ENCODE assay signal across 11 mouse cellular contexts in the genomic region with DNA sequence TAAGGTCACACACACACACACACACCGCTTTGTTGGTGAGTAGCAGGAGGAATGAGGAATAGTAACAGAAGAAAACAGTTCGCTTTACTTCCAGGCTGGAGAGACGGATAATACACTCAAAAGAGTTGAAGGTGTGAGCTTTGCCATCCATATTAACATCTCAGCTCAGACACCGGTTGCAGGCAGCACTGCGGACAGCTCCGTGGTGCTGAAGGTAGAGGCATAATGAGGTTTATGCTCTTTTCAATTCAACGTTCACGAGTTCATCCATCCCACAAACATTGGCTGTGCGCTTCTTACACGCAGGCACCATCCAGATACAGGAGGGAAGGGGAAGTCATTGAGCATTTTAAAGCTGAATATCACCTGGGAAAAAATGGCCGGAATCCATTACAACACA. TPM values are rescaled to one million over a fixed set of nuclear protein-coding genes. Genes with fewer than 3 reads are reported as not detected.
A peak's percentile ranks its signal among the peaks of the same experiment; 100 is the strongest.
DNase-seq lines count a peak whose midpoint lies in the region; ATAC-seq and TF ChIP-seq lines count a peak whose summit lies in the region.
"Had no signal": no experiment of that assay in that cellular context is flagged by ENCODE, and none has a peak within 500 bp of the region (broad histone marks: within the 10 kb centered on the region; RNA-seq: fewer than 3 reads in every experiment).

No protein-coding gene starts in this region.

- H3K9ac ChIP-seq in kidney, postnatal 0 days (ENCODE audit: low read depth, low read length): no peak overlapping the region
- H3K9ac ChIP-seq in kidney, embryonic 16.5 days (replicated peaks; ENCODE audit: low read length): no peak overlapping the region

- no peak overlapping the region for H3K4me3 ChIP-seq in kidney, postnatal 0 days (replicated peaks; ENCODE audit: low read depth, low read length)
- no peak overlapping the region for H3K4me3 ChIP-seq in kidney, embryonic 16.5 days (ENCODE audit: low read length)
- H3K4me3 ChIP-seq: erythroblast, embryonic 14.5 days had no signal

- no peak overlapping the region for H3K4me2 ChIP-seq in kidney, postnatal 0 days (ENCODE audit: low read length)
- no peak overlapping the region for H3K4me2 ChIP-seq in kidney, embryonic 16.5 days (replicated peaks; ENCODE audit: low read depth, low read length)

- no peak for TF ChIP-seq CTCF in kidney, postnatal 0 days (IDR thresholded peaks at IDR 0.05; ENCODE audit: low read depth)

- H3K36me3 ChIP-seq in kidney, postnatal 0 days (ENCODE audit: insufficient read depth, low read length): no peaks in the 10 kb centered on the region
- H3K36me3 ChIP-seq in kidney, embryonic 16.5 days (ENCODE audit: insufficient read depth, low read length): no peaks in the 10 kb centered on the region

- DNase-seq in kidney, postnatal 0 days (ENCODE audit: low spot score): peak; percentile 66
- DNase-seq in A20 (ENCODE audit: low read depth, low spot score): peak; percentile 7
- peak; percentile 15 for DNase-seq in Muller cell, postnatal 12 days (ENCODE audit: inconsistent ontology term)
- DNase-seq in forelimb bud, embryonic 11.5 days (ENCODE audit: low read depth, low spot score): peak; percentile 60
- DNase-seq in layer of hippocampus, adult 8-10 months (ENCODE audit: low spot score in 2 of 2): no peak
- no peak for DNase-seq in cerebellum, adult 11-12 months
- DNase-seq: cerebellum, adult 11 months; layer of hippocampus, postnatal 36 days; thymus, postnatal 14 days had no signal

- no peak for ATAC-seq in kidney, postnatal 0 days (replicated peaks; ENCODE audit: low FRiP score, low read depth)
- no peak for ATAC-seq in kidney, embryonic 16.5 days (ENCODE audit: low FRiP score, low TSS enrichment)

- WGBS in kidney, postnatal 0 days: 26% methylated on average over 11 of the region's 11 CpGs
- 27% methylated on average over 11 of the region's 11 CpGs for WGBS in kidney, embryonic 16.5 days

- H3K9me3 ChIP-seq in kidney, postnatal 0 days (replicated peaks; ENCODE audit: low read length): no peaks in the 10 kb centered on the region
- H3K9me3 ChIP-seq in kidney, embryonic 16.5 days (ENCODE audit: low read length): no peaks in the 10 kb centered on the region

- no peaks in the 10 kb centered on the region for H3K4me1 ChIP-seq in kidney, postnatal 0 days (replicated peaks; ENCODE audit: insufficient read depth, low read length)
- no peaks in the 10 kb centered on the region for H3K4me1 ChIP-seq in kidney, embryonic 16.5 days (ENCODE audit: insufficient read depth, low read length)

- no peaks in the 10 kb centered on the region for H3K27me3 ChIP-seq in kidney, postnatal 0 days (ENCODE audit: insufficient read depth, low read length)
- H3K27me3 ChIP-seq in kidney, embryonic 16.5 days (ENCODE audit: insufficient read depth, low read length): no peaks in the 10 kb centered on the region

- no peak overlapping the region for H3K27ac ChIP-seq in kidney, postnatal 0 days
- H3K27ac ChIP-seq in kidney, embryonic 16.5 days (ENCODE audit: low read length): no peak overlapping the region

RNA-seq across cellular contexts. Expression of gene Crtac1, which starts 41.2 kb away (rescaled TPM):
- 2.6 and 3.5 TPM in 2 replicates for polyA plus RNA-seq in kidney, postnatal 0 days (2015; fragmentation: Nextera tagmentation; extraction: Ambion mirVana)
- polyA plus RNA-seq in kidney, embryonic 16.5 days (2015; fragmentation: Nextera tagmentation; extraction: Ambion mirVana): 6.0 and 6.2 TPM in 2 replicates
- total RNA-seq in layer of hippocampus, adult 8-10 months (2022): 100 to 1,000 TPM in 2 of 4 experiments, 10 to 100 TPM in 2; 91.6 to 120 (median 101) TPM
- polyA plus RNA-seq: erythroblast, embryonic 14.5 days had no signal

RNA-seq across cellular contexts. Expression of gene R3hcc1l, which starts 45.7 kb away (rescaled TPM):
- polyA plus RNA-seq in kidney, postnatal 0 days (2015; fragmentation: Nextera tagmentation; extraction: Ambion mirVana): 20.1 and 21.2 TPM in 2 replicates
- 19.2 and 22.7 TPM in 2 replicates for polyA plus RNA-seq in kidney, embryonic 16.5 days (2015; fragmentation: Nextera tagmentation; extraction: Ambion mirVana)
- 10 to 100 TPM; 24.4 to 27.7 (median 27.2) TPM for total RNA-seq in layer of hippocampus, adult 8-10 months (2022)

Comparison
In these comparisons a context has a peak if more than half of its experiments do, and no peak if none do; other contexts are left out.
1. DNase-seq: peak in kidney, postnatal 0 days (single experiment), A20 (single experiment), Muller cell, postnatal 12 days (single experiment) and forelimb bud, embryonic 11.5 days (single experiment); none in layer of hippocampus, adult 8-10 months (0 of 2) and cerebellum, adult 11-12 months (single experiment).